ENCODE assay signal across 24 mouse cellular contexts in genomic region chr13:60470426-60471398, GRCm38 (mm10).
DNase-seq lines count a peak whose midpoint lies in the region; ATAC-seq and TF ChIP-seq lines count a peak whose summit lies in the region.
"Had no signal": no experiment of that assay in that cellular context is flagged by ENCODE, and none has a peak within 500 bp of the region (broad histone marks: within the 10 kb centered on the region; RNA-seq: fewer than 3 reads in every experiment).

No protein-coding gene starts in this region.

- no peak overlapping the region for H3K27ac ChIP-seq in layer of hippocampus, adult 2 months
- peak overlapping the region; percentile 43; the same call in 1 of the 2 replicates for H3K27ac ChIP-seq in midbrain, postnatal 0 days (ENCODE audit: low read depth, low read length)
- H3K27ac ChIP-seq: hindbrain, embryonic 12.5 days; limb, embryonic 15.5 days; liver, embryonic 15.5 days; neural tube, embryonic 15.5 days had no signal

- no peaks in the 10 kb centered on the region for H3K9me3 ChIP-seq in midbrain, postnatal 0 days (ENCODE audit: low read length)
- H3K9me3 ChIP-seq: hindbrain, embryonic 12.5 days; limb, embryonic 15.5 days; liver, embryonic 15.5 days; neural tube, embryonic 15.5 days had no signal

- intact Hi-C loops in gastrocnemius, postnatal 14 days (cut with DNase I; ENCODE audit: low total_unique reads), result no loop called here

- peak; percentile 30 to 48 for DNase-seq in frontal cortex, postnatal 36 days (ENCODE audit: low spot score in 2 of 2)
- DNase-seq in frontal cortex, postnatal 14 days (ENCODE audit: low spot score in 2 of 2), result no peak
- DNase-seq in layer of hippocampus, adult 2 months (ENCODE audit: low spot score in 2 of 2), result no peak
- no peak for DNase-seq in layer of hippocampus, adult 18-20 months (ENCODE audit: low spot score in 2 of 2)
- DNase-seq in retina, postnatal 1 day, result peak; percentile 49
- no peak for DNase-seq in retina, embryonic 14.5 days (ENCODE audit: low spot score)
- peak; percentile 48 for DNase-seq in midbrain, postnatal 0 days (ENCODE audit: low spot score)
- DNase-seq in gastrocnemius, postnatal 14 days, result no peak
- DNase-seq: adrenal gland, postnatal 14 days; cerebellum, adult 11-12 months; cerebellum, postnatal 25 days; embryo, embryonic 11 days; gastrocnemius, postnatal 36 days; layer of hippocampus, postnatal 36 days; spleen, adult 18-20 months; thymus, postnatal 4 days had no signal

- no peak overlapping the region for H3K9ac ChIP-seq in midbrain, postnatal 0 days (replicated peaks; ENCODE audit: low read length, poor library complexity, severe bottlenecking)
- H3K9ac ChIP-seq: hindbrain, embryonic 12.5 days; limb, embryonic 15.5 days; liver, embryonic 15.5 days; neural tube, embryonic 15.5 days had no signal

- no peaks in the 10 kb centered on the region for H3K36me3 ChIP-seq in midbrain, postnatal 0 days (ENCODE audit: insufficient read depth, low read length)
- H3K36me3 ChIP-seq: G1E; hindbrain, embryonic 12.5 days; limb, embryonic 15.5 days; liver, embryonic 15.5 days; neural tube, embryonic 15.5 days had no signal

- H3K4me1 ChIP-seq in midbrain, postnatal 0 days (ENCODE audit: insufficient read depth, low read length), result 0 out of 2 replicates have a peak, but pooled peaks cover 7% of the 10 kb centered on the region
- H3K4me1 ChIP-seq: hindbrain, embryonic 12.5 days; liver, embryonic 15.5 days had no signal

- peak; percentile 64 for ATAC-seq in midbrain, postnatal 0 days (ENCODE audit: low FRiP score)
- ATAC-seq: activated CD4-positive, CD25-positive, alpha-beta regulatory T cell, adult 4 months; forebrain, embryonic 16.5 days; intestine, embryonic 16.5 days had no signal

- no peak overlapping the region for H3K4me3 ChIP-seq in layer of hippocampus, adult 2 months
- H3K4me3 ChIP-seq in midbrain, postnatal 0 days (ENCODE audit: low read depth, low read length), result no peak overlapping the region
- H3K4me3 ChIP-seq: hindbrain, embryonic 12.5 days; limb, embryonic 15.5 days; liver, embryonic 15.5 days; neural tube, embryonic 15.5 days had no signal

- H3K4me2 ChIP-seq in midbrain, postnatal 0 days (ENCODE audit: low read depth, low read length, poor library complexity, severe bottlenecking), result peak overlapping the region; percentile 9; the same call in 1 of the 2 replicates
- H3K4me2 ChIP-seq: hindbrain, embryonic 12.5 days; limb, embryonic 15.5 days; liver, embryonic 15.5 days; neural tube, embryonic 15.5 days had no signal

- H3K27me3 ChIP-seq in midbrain, postnatal 0 days (ENCODE audit: insufficient read depth, low read length), result no peaks in the 10 kb centered on the region
- H3K27me3 ChIP-seq: hindbrain, embryonic 12.5 days; limb, embryonic 15.5 days; liver, embryonic 15.5 days had no signal

- TF ChIP-seq CTCF in layer of hippocampus, adult 2 months (conservative IDR thresholded peaks at IDR 0.05), result peak; percentile 12; the same call in 1 of the 2 replicates
- TF ChIP-seq CTCF in midbrain, postnatal 0 days (IDR thresholded peaks at IDR 0.05), result no peak

- 65% methylated on average over 17 of the region's 17 CpGs for WGBS in midbrain, postnatal 0 days

Comparison
In these comparisons a context has a peak if more than half of its experiments do, and no peak if none do; other contexts are left out.
1. DNase-seq: peak in frontal cortex, postnatal 36 days (2 of 2), retina, postnatal 1 day (single experiment) and midbrain, postnatal 0 days (single experiment); none in frontal cortex, postnatal 14 days (0 of 2), layer of hippocampus, adult 2 months (0 of 2), layer of hippocampus, adult 18-20 months (0 of 2), retina, embryonic 14.5 days (single experiment) and gastrocnemius, postnatal 14 days (single experiment).